Mouse (Mus musculus) left cerebral cortex, postnatal 14 days (tissue): Measurements from ENCODE around the gene Extl2. TPM values are rescaled to one million over a fixed set of nuclear protein-coding genes. Genes with fewer than 3 reads are reported as not detected.

Experiments used
- DNase-seq, 2 experiments: peaks; one replicate each; pipeline ENCODE4 v3.0.0; 2021 to 2022; ENCODE audit warnings: low spot score in 2 of 2, mixed read lengths in 1 of 2
- intact Hi-C: fragments of 180-260 bp; cut with DNase I; formaldehyde crosslinking; loops from one replicate; pipeline ENCODE4 v1.15.1; 2025
- total RNA-seq, 2 experiments: library from RNA; stranded (reverse); gene quantifications; 2 replicates each; pipeline ENCODE4 v1.2.3; 2021

The Extl2 gene
- total RNA-seq, 2 experiments from 2014 or later, result 76.1 to 87.2 TPM

- DNase-seq, result no peak
Observed at GRCm38 (mm10) chr3:115996929-115997328, 10.3 kb upstream of the Extl2 start.

GRCm38 (mm10) chr3:116006284-116006977 is 831 bp upstream of the Extl2 start:
- peak in 1 of 2 experiments; percentile 32 for DNase-seq
- intact Hi-C loops, result no loop called here

More at GRCm38 (mm10) chr3:115996929-115997328, 10.3 kb upstream of the Extl2 start:
- intact Hi-C loops, result no loop called here

- peak; percentile 77 to 90 for DNase-seq
- intact Hi-C loops, result no loop called here
Observed at GRCm38 (mm10) chr3:116007941-116008440, 729 bp downstream of the Extl2 start.

GRCm38 (mm10) chr3:116009622-116010344 is 2.5 kb downstream of the Extl2 start:
- intact Hi-C loops, result no loop called here
- no peak for DNase-seq

GRCm38 (mm10) chr3:116014901-116015300 is 7.6 kb downstream of the Extl2 start:
- no peak for DNase-seq
- intact Hi-C loops, result no loop called here

GRCm38 (mm10) chr3:116016116-116016515 is 8.9 kb downstream of the Extl2 start:
- no peak for DNase-seq
- intact Hi-C loops, result no loop called here

GRCm38 (mm10) chr3:116018606-116019005 is 11.3 kb downstream of the Extl2 start:
- no peak for DNase-seq
- intact Hi-C loops, result no loop called here

- intact Hi-C loops, result no loop called here
- DNase-seq, result no peak
Observed at GRCm38 (mm10) chr3:116019136-116019535, 11.9 kb downstream of the Extl2 start.

GRCm38 (mm10) chr3:116024236-116024635 is 17.0 kb downstream of the Extl2 start:
- intact Hi-C loops, result loop anchor here (10.0 kb wide), 1 partner anchor 551 kb away; no protein-coding TSS in a partner anchor
- no peak for DNase-seq

GRCm38 (mm10) chr3:116024669-116025068 is 17.4 kb downstream of the Extl2 start:
- intact Hi-C loops, result loop anchor here (10.0 kb wide), 1 partner anchor 550 kb away; no protein-coding TSS in a partner anchor
- DNase-seq, result no peak

- intact Hi-C loops, result loop anchor here (10.0 kb wide), 1 partner anchor 549 kb away; no protein-coding TSS in a partner anchor
- DNase-seq, result no peak
Observed at GRCm38 (mm10) chr3:116025701-116026100, 18.4 kb downstream of the Extl2 start.

GRCm38 (mm10) chr3:116026996-116027395 is 19.7 kb downstream of the Extl2 start:
- no peak for DNase-seq
- intact Hi-C loops, result loop anchor here (10.0 kb wide), 1 partner anchor 548 kb away; no protein-coding TSS in a partner anchor

- DNase-seq, result no peak
- intact Hi-C loops, result loop anchor here (5.0 kb wide), 1 partner anchor 457 kb away; no protein-coding TSS in a partner anchor
Observed at GRCm38 (mm10) chr3:116030152-116030788, 23.0 kb downstream of the Extl2 start.

GRCm38 (mm10) chr3:116033218-116033870 is 26.1 kb downstream of the Extl2 start:
- intact Hi-C loops, result loop anchor here (2.0 to 5.0 kb wide), 2 partner anchors 293 to 454 kb away; no protein-coding TSS in a partner anchor
- no peak for DNase-seq

- peak; percentile 62 to 68 for DNase-seq
- intact Hi-C loops, result loop anchor here (2.0 to 5.0 kb wide), 2 partner anchors 293 to 453 kb away; no protein-coding TSS in a partner anchor
Observed at GRCm38 (mm10) chr3:116033871-116034222, 26.6 kb downstream of the Extl2 start.

- intact Hi-C loops, result no loop called here
Observed at GRCm38 (mm10) chr3:116040776-116041175, 33.5 kb downstream of the Extl2 start.

GRCm38 (mm10) chr3:116046000-116046399 is 38.7 kb downstream of the Extl2 start:
- intact Hi-C loops, result no loop called here
- no peak for DNase-seq

More at GRCm38 (mm10) chr3:116040776-116041175, 33.5 kb downstream of the Extl2 start:
- DNase-seq, result peak in 1 of 2 experiments; percentile 39

- intact Hi-C loops, result no loop called here
- DNase-seq, result peak in 1 of 2 experiments; percentile 24
Observed at GRCm38 (mm10) chr3:116047034-116047433, 39.8 kb downstream of the Extl2 start.

GRCm38 (mm10) chr3:116057078-116057477 is 49.8 kb downstream of the Extl2 start:
- intact Hi-C loops, result no loop called here
- no peak for DNase-seq
